Mouse (Mus musculus) kidney, adult 2 months (tissue): ENCODE results near the gene Srcin1.

ENCODE experiments used
- CTCF ChIP-seq: fragments of 200-500 bp; conservative IDR thresholded peaks from 2 replicates; pipeline ENCODE4 v1.5.1; 2011; ENCODE audit warnings: low read depth, mild to moderate bottlenecking, control low read depth, low read length, moderate library complexity, mixed read lengths; ENCODE audit not compliant: insufficient read depth, insufficient read length
- POLR2A ChIP-seq: fragments of 200-500 bp; IDR thresholded peaks from one replicate; pipeline ENCODE4 v1.6.1; 2011; ENCODE audit warnings: low read depth, low read length, control low read depth

- TF ChIP-seq POLR2A (no peak), CTCF (no peak)
These were observed 42.3 kb downstream of the Srcin1 start for GRCm38 (mm10) chr11:97533653-97534052.
